Mouse (Mus musculus) brown adipose tissue, adult 24 weeks (tissue): Measurements from ENCODE around the gene Gm9887. TPM values are rescaled to one million over a fixed set of nuclear protein-coding genes. Genes with fewer than 3 reads are reported as not detected.
"Not testable (repeated sequence)": the region's sequence is repeated elsewhere in the genome, so short reads cannot be mapped to it uniquely, and the experiment has no call there.

ENCODE experiments used
- H3K27ac ChIP-seq: fragments of 200-500 bp; replicated peaks from 2 replicates; pipeline ENCODE4 v1.5.1; 2012; ENCODE audit warnings: low read depth, mild to moderate bottlenecking, low read length
- H3K4me1 ChIP-seq: fragments of 200-500 bp; 2 replicates; pipeline ENCODE4 v1.6.1; 2012; ENCODE audit warnings: low read length, mixed read lengths; ENCODE audit not compliant: control insufficient read depth, insufficient read depth, insufficient read length
- H3K4me3 ChIP-seq: fragments of 200-500 bp; 2 replicates; pipeline ENCODE4 v1.5.1; 2012; ENCODE audit warnings: low read depth, mild to moderate bottlenecking, low read length, moderate library complexity; ENCODE audit not compliant: insufficient read depth
- polyA plus RNA-seq: library from polyadenylated mRNA; stranded (reverse); fragments of >200 nt; gene quantifications from 2 replicates; pipeline ENCODE4 v1.2.4, GENCODE M21; 2012; ENCODE audit not compliant: missing spikeins, insufficient read depth, insufficient read length

Gene Gm9887
- polyA plus RNA-seq, 1 experiment, result not detected

GRCm38 (mm10) chr12:69373850-69374766 lies 1.9 kb upstream of the Gm9887 start:
- Histone ChIP-seq H3K4me3 (peak overlapping the region; percentile 76), H3K27ac (peak overlapping the region; percentile 45; the same call in 1 of the 2 replicates)

GRCm38 (mm10) chr12:69372731-69373331 lies 573 bp upstream of the Gm9887 start:
- Histone ChIP-seq H3K4me1 (no peaks in the 10 kb centered on the region; the same call in 1 of the 2 replicates), H3K27ac (peak overlapping the region; percentile 93), H3K4me3 (peak overlapping the region; percentile 76)

More at GRCm38 (mm10) chr12:69373850-69374766, 1.9 kb upstream of the Gm9887 start:
- H3K4me1 ChIP-seq, result no peaks in the 10 kb centered on the region; the same call in 1 of the 2 replicates

- H3K4me3 ChIP-seq, result peak overlapping the region; percentile 83
- no peaks in the 10 kb centered on the region; the same call in 1 of the 2 replicates for H3K4me1 ChIP-seq
- H3K27ac ChIP-seq, result peak overlapping the region; percentile 95
Measured at GRCm38 (mm10) chr12:69371421-69371853, 821 bp downstream of the Gm9887 start.

GRCm38 (mm10) chr12:69370936-69371335 lies 1.3 kb downstream of the Gm9887 start:
- H3K4me1 ChIP-seq, result no peaks in the 10 kb centered on the region; the same call in 1 of the 2 replicates
- peak overlapping the region; percentile 95 for H3K27ac ChIP-seq
- H3K4me3 ChIP-seq, result peak overlapping the region; percentile 83

GRCm38 (mm10) chr12:69367557-69367956 lies 4.7 kb downstream of the Gm9887 start:
- no peak overlapping the region for H3K27ac ChIP-seq
- H3K4me3 ChIP-seq, result no peak overlapping the region
- no peaks in the 10 kb centered on the region for H3K4me1 ChIP-seq

GRCm38 (mm10) chr12:69366424-69366823 lies 5.8 kb downstream of the Gm9887 start:
- Histone ChIP-seq H3K27ac (no peak overlapping the region), H3K4me3 (no peak overlapping the region), H3K4me1 (no peaks in the 10 kb centered on the region)

GRCm38 (mm10) chr12:69365757-69366156 lies 6.5 kb downstream of the Gm9887 start:
- Histone ChIP-seq H3K4me1 (no peaks in the 10 kb centered on the region), H3K27ac (no peak overlapping the region), H3K4me3 (no peak overlapping the region)

GRCm38 (mm10) chr12:69363899-69364762 lies 8.1 kb downstream of the Gm9887 start:
- Histone ChIP-seq H3K4me1 (no peaks in the 10 kb centered on the region), H3K4me3 (peak overlapping the region; percentile 68), H3K27ac (peak overlapping the region; percentile 82)

- not testable (repeated sequence) for H3K27ac ChIP-seq, H3K4me3 ChIP-seq, H3K4me1 ChIP-seq
Measured at GRCm38 (mm10) chr12:69363110-69363509, 9.1 kb downstream of the Gm9887 start.

GRCm38 (mm10) chr12:69362388-69362787 lies 9.9 kb downstream of the Gm9887 start:
- Histone ChIP-seq H3K4me1 (no peaks in the 10 kb centered on the region), H3K27ac (no peak overlapping the region), H3K4me3 (no peak overlapping the region)

GRCm38 (mm10) chr12:69361919-69362318 lies 10.3 kb downstream of the Gm9887 start:
- peak overlapping the region; percentile 84 for H3K4me3 ChIP-seq
- peak overlapping the region; percentile 94 for H3K27ac ChIP-seq
- H3K4me1 ChIP-seq, result no peaks in the 10 kb centered on the region

GRCm38 (mm10) chr12:69360997-69361899 lies 11.0 kb downstream of the Gm9887 start:
- H3K4me1 ChIP-seq, result not testable (repeated sequence)
- Histone ChIP-seq H3K4me3 (peak overlapping the region; percentile 84), H3K27ac (peak overlapping the region; percentile 94)

GRCm38 (mm10) chr12:69360655-69360996 lies 11.6 kb downstream of the Gm9887 start:
- H3K27ac ChIP-seq, result no peak overlapping the region
- no peak overlapping the region for H3K4me3 ChIP-seq
- H3K4me1 ChIP-seq, result no peaks in the 10 kb centered on the region

GRCm38 (mm10) chr12:69357300-69357646 lies 15.0 kb downstream of the Gm9887 start:
- Histone ChIP-seq H3K4me3 (peak overlapping the region; percentile 76), H3K4me1 (no peaks in the 10 kb centered on the region), H3K27ac (peak overlapping the region; percentile 79)
